Mouse (Mus musculus) stomach, postnatal 0 days (tissue): ENCODE results near the gene Gemin5. TPM values are rescaled to one million over a fixed set of nuclear protein-coding genes. Genes with fewer than 3 reads are reported as not detected.

ENCODE experiments used
- ATAC-seq: fragments of 200-750 bp; cut with Nextera tagmentation; 2 replicates; pipeline ENCODE4 v1.8.0; 2017; ENCODE audit not compliant: low FRiP score, low TSS enrichment
- DNase-seq: peaks from one replicate; pipeline ENCODE4 v3.0.0-alpha.2; 2016; ENCODE audit warnings: low spot score
- H3K27ac ChIP-seq: fragments of 300-500 bp; sonication (generic); replicated peaks from 2 replicates; pipeline ENCODE4 v1.5.1; 2014; ENCODE audit warnings: mild to moderate bottlenecking, control low read depth
- H3K27me3 ChIP-seq: fragments of 300-500 bp; sonication (generic); 2 replicates; pipeline ENCODE4 v1.6.1; 2014; ENCODE audit warnings: low read length; ENCODE audit not compliant: control insufficient read depth, insufficient read depth
- H3K36me3 ChIP-seq: fragments of 300-500 bp; sonication (generic); 2 replicates; pipeline ENCODE4 v1.6.1; 2014; ENCODE audit warnings: low read length, mixed read lengths; ENCODE audit not compliant: control insufficient read depth, insufficient read depth
- H3K4me1 ChIP-seq: fragments of 300-500 bp; sonication (generic); replicated peaks from 2 replicates; pipeline ENCODE4 v1.6.1; 2014; ENCODE audit warnings: antibody characterized with exemption; ENCODE audit not compliant: control insufficient read depth, insufficient read depth
- H3K4me2 ChIP-seq: fragments of 300-500 bp; sonication (generic); replicated peaks from 2 replicates; pipeline ENCODE4 v1.6.1; 2014; ENCODE audit warnings: low read depth, mild to moderate bottlenecking, control low read depth, moderate library complexity
- H3K4me3 ChIP-seq: fragments of 300-500 bp; sonication (generic); 2 replicates; pipeline ENCODE4 v1.5.1; 2014; ENCODE audit warnings: low read depth, low read length, control low read depth
- H3K9ac ChIP-seq: fragments of 300-500 bp; sonication (generic); 2 replicates; pipeline ENCODE4 v1.6.1; 2014; ENCODE audit warnings: mild to moderate bottlenecking, low read length, control low read depth, mixed read lengths
- H3K9me3 ChIP-seq: fragments of 300-500 bp; sonication (generic); 2 replicates; pipeline ENCODE4 v1.6.1; 2016; ENCODE audit warnings: low read length; ENCODE audit not compliant: control insufficient read depth
- CTCF ChIP-seq: IDR thresholded peaks from 2 replicates; pipeline ENCODE4 v1.5.1; 2016; ENCODE audit warnings: antibody characterized with exemption, low read depth, mild to moderate bottlenecking, moderate library complexity
- EP300 ChIP-seq: optimal IDR thresholded peaks from 2 replicates; pipeline ENCODE3; 2016; ENCODE audit warnings: antibody characterized with exemption
- WGBS: fragments of 180-500 bp; shearing (Covaris S2); extraction: QIAGEN DNeasy Blood & Tissue Kit; methylation state at CpG from one replicate; pipeline ENCODE4 v1.1.7; 2014; 5-methylcytosine and 5-hydroxymethylcytosine counted together
- polyA plus RNA-seq: library from polyadenylated mRNA; unstranded; fragments of >200 nt; fragmentation: Nextera tagmentation; extraction: Ambion mirVana; gene quantifications from 2 replicates; pipeline ENCODE4 v1.2.1, GENCODE M21; 2015

Gemin5 gene
- polyA plus RNA-seq, 1 experiment from 2014 or later: 4.4 TPM

GRCm38 (mm10) chr11:58156871-58157270 is 11.5 kb downstream of the Gemin5 start:
- no peaks in the 10 kb centered on the region for H3K27me3 ChIP-seq
- no peak overlapping the region for H3K9ac ChIP-seq
- H3K9me3 ChIP-seq: no peaks in the 10 kb centered on the region
- no peak overlapping the region for H3K27ac ChIP-seq
- TF ChIP-seq EP300 (no peak), CTCF (no peak)
- no peak overlapping the region for H3K4me3 ChIP-seq
- H3K36me3 ChIP-seq: peaks cover 24% of the 10 kb centered on the region
- WGBS: 70% methylated on average over 3 of the region's 3 CpGs
- DNase-seq (no peak), ATAC-seq (no peak)
- no peak overlapping the region for H3K4me2 ChIP-seq
- no peaks in the 10 kb centered on the region for H3K4me1 ChIP-seq

DNA sequence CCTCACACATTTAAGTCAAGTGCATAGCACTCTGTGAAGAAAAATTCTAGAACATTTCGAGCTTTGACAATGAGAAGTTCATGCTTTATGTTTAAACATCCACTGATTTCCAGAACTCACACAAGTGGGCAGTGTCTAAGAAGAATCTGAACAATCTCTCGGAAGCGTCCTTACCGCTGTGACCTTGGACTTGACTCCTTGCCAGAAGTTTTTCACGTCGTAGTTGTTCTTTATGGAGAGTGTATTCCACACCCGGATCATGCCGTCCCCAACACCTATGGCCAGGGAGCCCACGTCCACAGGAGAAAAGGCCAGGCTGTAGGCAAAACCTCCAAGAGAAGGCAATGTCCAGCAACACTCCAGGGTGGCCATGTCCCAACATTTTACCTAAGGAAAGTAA is 12.9 kb downstream of the Gemin5 start:
- Histone ChIP-seq H3K9ac (no peak overlapping the region), H3K27me3 (no peaks in the 10 kb centered on the region), H3K36me3 (peaks cover 26% of the 10 kb centered on the region), H3K4me2 (no peak overlapping the region), H3K4me1 (no peaks in the 10 kb centered on the region), H3K9me3 (no peaks in the 10 kb centered on the region), H3K27ac (no peak overlapping the region), H3K4me3 (no peak overlapping the region)
- 86% methylated on average over 9 of the region's 9 CpGs for WGBS
- DNase-seq: no peak
- ATAC-seq: no peak
- TF ChIP-seq CTCF (no peak), EP300 (no peak)

DNA sequence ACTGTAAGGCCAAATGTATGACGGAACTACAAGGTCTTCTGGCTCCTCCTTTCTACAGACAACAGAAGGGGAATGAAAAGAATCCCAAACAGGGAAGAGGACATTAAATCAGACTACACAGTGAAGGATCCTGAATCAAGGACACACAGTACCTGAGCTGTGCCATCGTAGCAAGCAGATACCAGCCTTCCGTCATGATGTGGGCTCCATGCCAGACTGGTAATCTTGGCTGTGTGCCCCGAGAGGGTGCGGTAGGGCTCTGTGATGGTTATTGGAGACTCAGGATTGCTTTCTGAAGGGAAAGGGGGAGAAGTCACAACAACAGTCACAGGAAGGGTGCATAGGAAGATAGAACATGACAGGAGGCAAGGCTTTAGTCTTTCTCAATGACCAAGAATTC is 22.1 kb downstream of the Gemin5 start:
- 66% methylated on average over 5 of the region's 5 CpGs for WGBS
- DNase-seq: peak; percentile 19
- H3K9ac ChIP-seq: no peak overlapping the region
- H3K4me3 ChIP-seq: no peak overlapping the region
- peaks cover 12% of the 10 kb centered on the region for H3K36me3 ChIP-seq
- no peaks in the 10 kb centered on the region for H3K27me3 ChIP-seq
- no peak overlapping the region for H3K27ac ChIP-seq
- H3K9me3 ChIP-seq: no peaks in the 10 kb centered on the region
- no peak for TF ChIP-seq EP300
- no peaks in the 10 kb centered on the region for H3K4me1 ChIP-seq
- no peak for ATAC-seq
- H3K4me2 ChIP-seq: no peak overlapping the region

DNA sequence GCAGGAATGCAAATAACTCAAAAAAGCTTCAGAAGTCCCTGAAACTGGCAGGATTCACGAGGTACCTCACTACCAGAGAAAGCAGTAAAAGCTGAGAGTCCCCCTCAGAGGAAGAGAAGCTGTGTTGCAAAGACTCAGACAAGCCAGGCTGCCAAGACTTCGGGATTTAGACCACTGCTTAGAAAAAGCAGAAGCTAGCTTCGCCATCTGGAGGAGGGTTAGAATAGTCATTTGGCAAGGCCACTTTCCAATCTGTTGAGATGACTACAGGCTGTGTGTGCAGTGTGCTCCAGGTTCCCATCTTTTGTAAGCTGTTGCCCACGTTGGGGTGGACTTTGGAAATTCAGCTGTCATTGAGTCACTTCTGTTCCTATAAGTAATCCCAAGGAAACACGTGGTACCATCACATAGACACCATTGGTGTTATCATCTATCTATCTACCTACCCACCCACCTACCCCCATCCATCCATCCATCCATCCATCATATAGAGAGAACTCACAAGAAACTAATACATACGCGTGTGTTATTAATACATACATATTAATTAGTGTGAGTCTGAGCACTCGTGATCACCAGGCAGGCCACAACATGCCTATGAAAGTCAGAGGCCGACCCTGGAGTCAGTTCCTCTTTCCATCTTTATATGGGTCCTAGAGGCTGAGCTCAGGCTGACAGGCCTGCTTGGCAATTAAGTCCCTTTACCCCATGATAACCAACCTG is 24.5 kb downstream of the Gemin5 start:
- Histone ChIP-seq H3K36me3 (peaks cover 8% of the 10 kb centered on the region), H3K9ac (no peak overlapping the region), H3K27me3 (no peaks in the 10 kb centered on the region), H3K9me3 (no peaks in the 10 kb centered on the region), H3K4me3 (no peak overlapping the region), H3K4me1 (no peaks in the 10 kb centered on the region), H3K4me2 (no peak overlapping the region), H3K27ac (no peak overlapping the region)
- TF ChIP-seq CTCF: no peak
- TF ChIP-seq EP300: no peak
- DNase-seq (no peak), ATAC-seq (no peak)
- WGBS: 84% methylated on average over 9 of the region's 9 CpGs

GRCm38 (mm10) chr11:58139466-58139865 is 28.9 kb downstream of the Gemin5 start:
- WGBS: 73% methylated on average over 3 of the region's 3 CpGs
- Histone ChIP-seq H3K4me3 (no peak overlapping the region), H3K4me1 (no peaks in the 10 kb centered on the region), H3K27ac (no peak overlapping the region), H3K4me2 (no peak overlapping the region), H3K36me3 (peaks cover 15% of the 10 kb centered on the region), H3K27me3 (no peaks in the 10 kb centered on the region), H3K9ac (no peak overlapping the region), H3K9me3 (no peaks in the 10 kb centered on the region)
- TF ChIP-seq EP300 (no peak), CTCF (no peak)
- DNase-seq: no peak
- ATAC-seq: no peak

GRCm38 (mm10) chr11:58138821-58139220 is 29.5 kb downstream of the Gemin5 start:
- Histone ChIP-seq H3K4me3 (no peak overlapping the region), H3K9ac (no peak overlapping the region), H3K9me3 (no peaks in the 10 kb centered on the region), H3K4me1 (no peaks in the 10 kb centered on the region), H3K27ac (no peak overlapping the region), H3K36me3 (peaks cover 14% of the 10 kb centered on the region), H3K27me3 (no peaks in the 10 kb centered on the region), H3K4me2 (no peak overlapping the region)
- no peak for ATAC-seq
- DNase-seq: no peak
- 83% methylated on average over 11 of the region's 11 CpGs for WGBS
- TF ChIP-seq EP300: no peak
- TF ChIP-seq CTCF: no peak
